Mouse (Mus musculus) myocyte (in vitro differentiated cells): Measurements from ENCODE around the gene Ccer2. TPM values are rescaled to one million over a fixed set of nuclear protein-coding genes. Genes with fewer than 3 reads are reported as not detected.

Source experiments
- H3K27me3 ChIP-seq: one replicate; pipeline ENCODE4 v1.6.1; 2011; ENCODE audit not compliant: control insufficient read depth, insufficient read depth, insufficient read length
- H3K36me3 ChIP-seq: one replicate; pipeline ENCODE4 v1.6.1; 2011; ENCODE audit not compliant: control insufficient read depth, insufficient read depth
- H3K4me2 ChIP-seq: one replicate; pipeline ENCODE4 v1.6.1; 2011; ENCODE audit warnings: low read depth, control low read depth
- H3K4me3 ChIP-seq: one replicate; pipeline ENCODE4 v1.5.1; 2011; ENCODE audit warnings: mild to moderate bottlenecking, control low read depth, moderate library complexity
- H3K79me2 ChIP-seq: one replicate; pipeline ENCODE4 v1.6.1; 2011; ENCODE audit not compliant: control insufficient read depth, insufficient read depth
- H3ac ChIP-seq: one replicate; pipeline ENCODE4 v1.6.1; 2011; ENCODE audit not compliant: control insufficient read depth, insufficient read length
- CEBPB ChIP-seq: IDR thresholded peaks from 2 replicates; pipeline ENCODE4 v1.6.1; 2011; ENCODE audit warnings: mild to moderate bottlenecking, moderate library complexity; ENCODE audit not compliant: poor library complexity, insufficient read depth, severe bottlenecking
- E2F4 ChIP-seq: IDR thresholded peaks from one replicate; pipeline ENCODE4 v1.6.1; 2011; ENCODE audit warnings: mild to moderate bottlenecking, control low read depth, moderate library complexity; ENCODE audit not compliant: insufficient read depth
- MAX ChIP-seq: IDR thresholded peaks from one replicate; pipeline ENCODE4 v1.6.1; 2011; ENCODE audit warnings: low read depth, mild to moderate bottlenecking, control low read depth
- MYOD1 ChIP-seq, 3 experiments: IDR thresholded peaks; one replicate each; pipeline ENCODE4 v1.6.1; 2011; ENCODE audit warnings: control low read depth in 2 of 3, low read depth in 2 of 3, mild to moderate bottlenecking in 2 of 3, moderate library complexity in 1 of 3; ENCODE audit not compliant: insufficient read length in 2 of 3, control insufficient read depth in 1 of 3
- MYOG ChIP-seq, 3 experiments: IDR thresholded peaks; one replicate each; pipeline ENCODE4 v1.6.1; 2011; ENCODE audit warnings: control low read depth in 2 of 3, low read depth in 2 of 3, mild to moderate bottlenecking in 2 of 3; ENCODE audit not compliant: insufficient read length in 2 of 3, control insufficient read depth in 1 of 3, insufficient read depth in 1 of 3
- POLR2A ChIP-seq: IDR thresholded peaks from one replicate; pipeline ENCODE4 v1.6.1; 2011; ENCODE audit warnings: low read depth, mild to moderate bottlenecking, control low read depth, moderate library complexity; ENCODE audit not compliant: insufficient read length
- POLR2AphosphoS2 ChIP-seq: IDR thresholded peaks from one replicate; pipeline ENCODE4 v1.6.1; 2011; ENCODE audit warnings: low read depth, control low read depth; ENCODE audit not compliant: insufficient read length
- REST ChIP-seq: IDR thresholded peaks from one replicate; pipeline ENCODE4 v1.6.1; 2011; ENCODE audit warnings: mild to moderate bottlenecking, control low read depth, moderate library complexity; ENCODE audit not compliant: insufficient read depth, insufficient read length
- SRF ChIP-seq: IDR thresholded peaks from one replicate; pipeline ENCODE4 v1.6.1; 2011; ENCODE audit warnings: low read depth; ENCODE audit not compliant: control insufficient read depth, insufficient read length
- TCF12 ChIP-seq: IDR thresholded peaks from one replicate; pipeline ENCODE4 v1.6.1; 2011; ENCODE audit warnings: mild to moderate bottlenecking, control low read depth; ENCODE audit not compliant: poor library complexity, insufficient read depth, severe bottlenecking
- TCF3 ChIP-seq: IDR thresholded peaks from one replicate; pipeline ENCODE4 v1.6.1; 2011; ENCODE audit warnings: low read depth, control low read depth; ENCODE audit not compliant: insufficient read length
- USF1 ChIP-seq: IDR thresholded peaks from one replicate; pipeline ENCODE4 v1.6.1; 2011; ENCODE audit warnings: low read depth, mild to moderate bottlenecking, control low read depth, moderate library complexity
- polyA plus RNA-seq: library from polyadenylated mRNA; unstranded; fragments of >200 nt; fragmentation: generic; extraction: Trizol; gene quantifications from one replicate; pipeline ENCODE4 v1.2.1, GENCODE M21; 2012; ENCODE audit warnings: missing spikeins

Gene Ccer2
- polyA plus RNA-seq, 1 experiment: not detected

DNA sequence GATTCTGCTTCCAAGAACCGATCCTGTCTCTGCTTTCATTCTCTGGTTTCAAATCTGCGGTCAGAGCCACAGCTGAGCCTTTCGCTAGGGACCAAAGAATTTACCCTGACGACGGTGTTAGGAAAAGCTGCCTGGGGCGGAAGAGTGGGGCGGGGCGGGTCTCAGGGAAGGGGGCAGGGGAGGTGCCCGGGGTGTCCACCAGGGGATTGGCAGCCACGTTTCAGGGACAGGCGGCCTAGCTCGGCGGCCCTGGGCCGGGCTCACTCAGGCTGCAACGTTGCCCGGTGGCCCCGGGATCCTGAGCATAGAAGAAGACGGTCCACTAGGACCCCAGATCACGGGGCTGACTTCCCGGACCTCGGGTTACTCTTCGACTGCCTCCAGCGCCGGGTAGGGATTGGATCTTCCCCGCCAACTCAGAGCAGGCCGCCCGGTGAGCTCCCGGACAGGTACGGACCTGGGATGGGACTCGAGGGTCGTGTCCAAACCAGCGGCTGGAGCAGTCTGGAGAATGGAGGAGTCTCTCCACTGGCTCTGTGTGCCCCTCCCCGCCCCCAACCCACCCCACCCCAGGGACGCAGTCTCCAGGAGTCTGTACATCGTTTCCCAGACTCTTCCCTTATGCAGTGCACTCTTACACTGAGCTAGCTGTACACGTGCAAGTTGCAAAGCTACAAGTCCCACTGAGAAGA is 39.2 kb upstream of the Ccer2 start, which contains the start of gene Fbxo17:
TSS of gene Fbxo17 (plus strand) at position 215 of the 692 bp plus-strand sequence.
- TF ChIP-seq USF1: no peak
- no peak for TF ChIP-seq CEBPB
- TF ChIP-seq TCF3: no peak
- TF ChIP-seq MYOG (IDR thresholded peaks at IDR 0.05; ENCODE audit: control insufficient read depth in 1 of 3, insufficient read depth in 1 of 3, insufficient read length in 2 of 3, low read depth in 2 of 3): peak in 2 of 3 experiments; percentile 45 to 78
- peak in 2 of 3 experiments; percentile 27 to 53 for TF ChIP-seq MYOD1 (IDR thresholded peaks at IDR 0.05; ENCODE audit: control insufficient read depth in 1 of 3, insufficient read length in 2 of 3, low read depth in 2 of 3)
- TF ChIP-seq POLR2A: peak; percentile 80
- no peak for TF ChIP-seq SRF
- no peak for TF ChIP-seq POLR2AphosphoS2
- no peak for TF ChIP-seq REST
- peak; percentile 45 for TF ChIP-seq TCF12
- TF ChIP-seq MAX: no peak
- TF ChIP-seq E2F4: no peak
- peaks cover 20% of the 10 kb centered on the region for H3K79me2 ChIP-seq
- no peaks in the 10 kb centered on the region for H3K36me3 ChIP-seq
- peak within 1 kb of the TSS; percentile 78 for H3ac ChIP-seq
- H3K27me3 ChIP-seq: no peaks in the 10 kb centered on the region
- peak within 1 kb of the TSS; percentile 81 for H3K4me2 ChIP-seq
- H3K4me3 ChIP-seq: peak within 1 kb of the TSS; percentile 64

DNA sequence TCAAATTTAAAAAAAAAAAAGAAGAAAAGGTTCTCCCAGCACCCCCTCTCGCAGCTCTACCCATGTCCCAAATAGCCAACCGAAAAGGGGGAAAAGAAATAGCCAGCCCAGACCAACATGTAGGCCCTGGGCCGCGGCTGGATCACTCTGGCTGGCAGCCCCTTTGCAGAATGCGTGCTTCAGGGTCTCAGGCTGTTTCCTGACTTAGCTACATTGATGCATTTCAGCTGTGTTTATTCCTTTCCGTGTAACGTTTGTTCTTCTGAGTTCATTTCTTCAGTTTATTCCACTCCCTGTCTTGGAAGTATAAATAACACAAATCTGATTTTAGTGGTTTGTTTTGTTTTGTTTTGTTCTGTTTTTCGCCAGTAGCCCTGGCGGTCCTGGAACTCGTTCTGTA is 38.2 kb upstream of the Ccer2 start:
- no peak for TF ChIP-seq TCF3
- TF ChIP-seq CEBPB: no peak
- TF ChIP-seq MYOD1 (IDR thresholded peaks at IDR 0.05; ENCODE audit: control insufficient read depth in 1 of 3, insufficient read length in 2 of 3, low read depth in 2 of 3): no peak
- TF ChIP-seq E2F4: no peak
- no peak for TF ChIP-seq POLR2AphosphoS2
- TF ChIP-seq SRF: no peak
- no peak for TF ChIP-seq USF1
- Histone ChIP-seq H3K27me3 (no peaks in the 10 kb centered on the region), H3K4me2 (peak overlapping the region; percentile 81), H3K4me3 (peak overlapping the region; percentile 64), H3K79me2 (peaks cover 20% of the 10 kb centered on the region), H3ac (peak overlapping the region; percentile 78), H3K36me3 (no peaks in the 10 kb centered on the region)

DNA sequence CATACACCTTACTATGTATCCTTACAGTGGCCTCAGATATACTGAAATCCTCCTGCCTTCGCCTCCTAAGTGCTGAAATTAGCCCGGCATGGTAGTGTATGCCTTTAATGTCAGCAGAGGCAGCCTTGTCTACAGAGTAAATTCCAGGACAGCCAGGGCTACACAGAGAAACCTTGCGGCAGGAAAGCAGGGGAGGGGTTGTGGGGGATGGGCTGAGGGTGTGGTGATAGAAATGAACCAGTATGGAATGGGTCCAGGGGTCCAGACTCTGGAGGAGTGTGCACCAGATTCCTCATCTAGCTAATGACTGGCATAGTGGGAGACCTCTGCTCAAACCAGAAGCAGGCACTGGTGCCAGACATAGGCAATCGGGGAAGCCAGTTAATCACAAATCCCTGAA is 36.8 kb upstream of the Ccer2 start:
- H3K27me3 ChIP-seq: no peaks in the 10 kb centered on the region
- no peak for TF ChIP-seq POLR2AphosphoS2
- no peak for TF ChIP-seq USF1
- no peak for TF ChIP-seq MYOG (IDR thresholded peaks at IDR 0.05; ENCODE audit: control insufficient read depth in 1 of 3, insufficient read depth in 1 of 3, insufficient read length in 2 of 3, low read depth in 2 of 3)
- TF ChIP-seq E2F4: no peak
- TF ChIP-seq TCF3: no peak
- no peak for TF ChIP-seq POLR2A
- no peak for TF ChIP-seq MAX
- TF ChIP-seq MYOD1 (IDR thresholded peaks at IDR 0.05; ENCODE audit: control insufficient read depth in 1 of 3, insufficient read length in 2 of 3, low read depth in 2 of 3): no peak
- no peak for TF ChIP-seq REST
- TF ChIP-seq TCF12: no peak
- no peak for TF ChIP-seq SRF
- TF ChIP-seq CEBPB: no peak
- peak overlapping the region; percentile 81 for H3K4me2 ChIP-seq
- peaks cover 20% of the 10 kb centered on the region for H3K79me2 ChIP-seq
- H3K4me3 ChIP-seq: peak overlapping the region; percentile 64
- no peak overlapping the region for H3ac ChIP-seq
- peaks cover 4% of the 10 kb centered on the region for H3K36me3 ChIP-seq

DNA sequence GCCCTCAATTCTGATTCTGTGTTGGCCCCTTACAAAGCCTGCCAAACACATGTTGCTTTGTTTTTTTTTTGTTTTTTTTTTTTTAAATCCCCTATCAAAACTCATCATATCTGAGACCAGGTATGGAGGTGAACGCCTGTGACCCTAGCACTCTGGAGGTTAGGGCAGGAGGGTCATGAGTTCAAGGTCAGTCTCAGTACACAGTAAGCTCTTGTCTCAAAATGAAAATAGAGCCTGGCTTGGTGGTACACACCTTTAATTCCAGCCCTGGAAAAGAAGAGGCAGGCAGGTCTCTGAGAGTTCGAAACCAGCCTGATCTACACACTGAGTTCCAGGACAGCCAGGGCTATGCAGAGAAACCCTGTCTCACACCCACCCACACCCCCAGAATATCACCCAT is 36.3 kb upstream of the Ccer2 start:
- H3K4me3 ChIP-seq: peak overlapping the region; percentile 64
- H3ac ChIP-seq: no peak overlapping the region
- H3K36me3 ChIP-seq: peaks cover 9% of the 10 kb centered on the region
- H3K27me3 ChIP-seq: no peaks in the 10 kb centered on the region
- TF ChIP-seq SRF (no peak), CEBPB (no peak), MYOG (IDR thresholded peaks at IDR 0.05; ENCODE audit: control insufficient read depth in 1 of 3, insufficient read depth in 1 of 3, insufficient read length in 2 of 3, low read depth in 2 of 3) (no peak), MYOD1 (IDR thresholded peaks at IDR 0.05; ENCODE audit: control insufficient read depth in 1 of 3, insufficient read length in 2 of 3, low read depth in 2 of 3) (no peak), TCF3 (no peak), REST (no peak), E2F4 (no peak), POLR2AphosphoS2 (no peak), MAX (no peak), USF1 (no peak), POLR2A (no peak), TCF12 (no peak)
- peaks cover 20% of the 10 kb centered on the region for H3K79me2 ChIP-seq
- H3K4me2 ChIP-seq: peak overlapping the region; percentile 45
